In the genomic region with DNA sequence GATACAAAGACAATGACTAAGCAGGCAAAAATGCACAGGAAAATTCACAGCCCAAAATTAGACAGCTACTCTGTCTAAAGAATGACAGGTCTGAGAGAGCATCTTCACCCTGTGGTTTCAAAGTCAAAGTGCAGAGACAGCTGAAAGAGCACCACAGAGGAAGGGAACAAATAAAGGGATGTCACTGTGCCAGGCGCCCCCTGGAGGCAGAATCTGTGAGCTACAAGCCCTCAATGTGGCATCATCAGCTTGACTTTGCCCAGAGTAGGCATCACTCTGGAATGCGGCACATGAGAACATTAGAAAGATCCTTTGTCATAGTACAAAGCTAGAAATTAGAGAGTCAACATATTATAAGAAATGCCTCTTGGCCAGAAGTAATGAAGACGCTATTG, we compare ENCODE assay signal across 9 mouse cellular contexts. TPM values are rescaled to one million over a fixed set of nuclear protein-coding genes. Genes with fewer than 3 reads are reported as not detected.
DNase-seq lines count a peak whose midpoint lies in the region; ATAC-seq and TF ChIP-seq lines count a peak whose summit lies in the region.
"Had no signal": no experiment of that assay in that cellular context is flagged by ENCODE, and none has a peak within 500 bp of the region (broad histone marks: within the 10 kb centered on the region; RNA-seq: fewer than 3 reads in every experiment).

No protein-coding gene starts in this region.

- peak; percentile 52 for TF ChIP-seq CTCF in heart, postnatal 0 days (IDR thresholded peaks at IDR 0.05; ENCODE audit: low read depth)
- TF ChIP-seq CTCF in MEL (IDR thresholded peaks at IDR 0.05 in 2 of 3, conservative IDR thresholded peaks at IDR 0.05 in 1 of 3; ENCODE audit: control insufficient read depth in 1 of 3, insufficient read depth in 1 of 3, low read depth in 2 of 3, low read length in 3 of 3, poor library complexity in 1 of 3, severe bottlenecking in 1 of 3): peak; percentile 77 to 83 (median 81)
- TF ChIP-seq CTCF in small intestine, adult 2 months (IDR thresholded peaks at IDR 0.05; ENCODE audit: extremely low read depth, insufficient read length, insufficient replicate concordance, low read depth, low read length): peak; percentile 70; the same call in 1 of the 2 replicates

- TF ChIP-seq EP300 in heart, postnatal 0 days (IDR thresholded peaks at IDR 0.05; ENCODE audit: low read depth): no peak
- TF ChIP-seq EP300 in MEL (IDR thresholded peaks at IDR 0.05; ENCODE audit: low read depth in 1 of 2, low read length in 2 of 2): no peak

- 56% methylated on average over 3 of the region's 3 CpGs for WGBS in heart, postnatal 0 days
- 61% methylated on average over 3 of the region's 3 CpGs for WGBS in embryonic facial prominence, embryonic 10.5 days
- WGBS in small intestine, adult 2 months: 66% methylated on average over 3 of the region's 3 CpGs

- H3K36me3 ChIP-seq in heart, postnatal 0 days (replicated peaks; ENCODE audit: control insufficient read depth, insufficient read depth, low read length): no peaks in the 10 kb centered on the region; the same call in 1 of the 2 replicates
- H3K36me3 ChIP-seq in MEL (ENCODE audit: control insufficient read depth in 1 of 2, insufficient read depth in 2 of 2, low read length in 2 of 2): no peaks in the 10 kb centered on the region
- H3K36me3 ChIP-seq in embryonic facial prominence, embryonic 10.5 days (replicated peaks): peaks cover 8% of the 10 kb centered on the region
- H3K36me3 ChIP-seq in small intestine, adult 2 months (ENCODE audit: control insufficient read depth, insufficient read depth, low read length): no peaks in the 10 kb centered on the region; the same call in 1 of the 2 replicates

- peak; percentile 62 for TF ChIP-seq RAD21 in MEL (IDR thresholded peaks at IDR 0.05; ENCODE audit: low read depth, low read length)

- intact Hi-C loops in left cerebral cortex, postnatal 4 days (cut with DNase I): no loop called here

- no peak overlapping the region for H3K9ac ChIP-seq in heart, postnatal 0 days (replicated peaks; ENCODE audit: low read depth, low read length)
- no peak overlapping the region for H3K9ac ChIP-seq in MEL (ENCODE audit: control insufficient read depth, low read depth, low read length, poor library complexity, severe bottlenecking)

- H3K9me3 ChIP-seq in heart, postnatal 0 days (replicated peaks; ENCODE audit: control insufficient read depth, low read length): no peaks in the 10 kb centered on the region
- H3K9me3 ChIP-seq in MEL (replicated peaks; ENCODE audit: insufficient read depth, low read length): no peaks in the 10 kb centered on the region
- H3K9me3 ChIP-seq in embryonic facial prominence, embryonic 10.5 days: no peaks in the 10 kb centered on the region

- no peak overlapping the region for H3K4me2 ChIP-seq in heart, postnatal 0 days (ENCODE audit: low read depth, low read length)

- H3K4me3 ChIP-seq in heart, postnatal 0 days (ENCODE audit: low read depth, low read length): no peak overlapping the region
- no peak overlapping the region for H3K4me3 ChIP-seq in MEL (ENCODE audit: control insufficient read depth in 1 of 2, insufficient read depth in 1 of 2, low read depth in 2 of 2, low read length in 2 of 2)
- no peak overlapping the region for H3K4me3 ChIP-seq in embryonic facial prominence, embryonic 10.5 days
- no peak overlapping the region for H3K4me3 ChIP-seq in small intestine, adult 2 months (ENCODE audit: low read depth, low read length)
- H3K4me3 ChIP-seq: erythroblast, embryonic 14.5 days had no signal

- no peaks in the 10 kb centered on the region for H3K27me3 ChIP-seq in heart, postnatal 0 days (ENCODE audit: control insufficient read depth, insufficient read depth, low read length)
- no peaks in the 10 kb centered on the region for H3K27me3 ChIP-seq in MEL (ENCODE audit: control insufficient read depth in 1 of 2, insufficient read depth in 2 of 2, low read length in 2 of 2)
- H3K27me3 ChIP-seq in embryonic facial prominence, embryonic 10.5 days (replicated peaks; ENCODE audit: low read depth, poor library complexity, severe bottlenecking): no peaks in the 10 kb centered on the region
- no peaks in the 10 kb centered on the region for H3K27me3 ChIP-seq in small intestine, adult 2 months (ENCODE audit: control insufficient read depth, insufficient read depth, low read length)

- H3K4me1 ChIP-seq in heart, postnatal 0 days (ENCODE audit: control insufficient read depth, insufficient read depth): no peaks in the 10 kb centered on the region; the same call in 1 of the 2 replicates
- no peaks in the 10 kb centered on the region for H3K4me1 ChIP-seq in MEL (ENCODE audit: control insufficient read depth in 1 of 2, insufficient read depth in 2 of 2, low read length in 2 of 2)
- peaks cover 2% of the 10 kb centered on the region for H3K4me1 ChIP-seq in embryonic facial prominence, embryonic 10.5 days
- H3K4me1 ChIP-seq in small intestine, adult 2 months (ENCODE audit: control insufficient read depth, insufficient read depth, insufficient read length, low read length): no peaks in the 10 kb centered on the region

- no peak for DNase-seq in heart, postnatal 0 days (ENCODE audit: low spot score)
- DNase-seq in heart, adult 8-10 months (ENCODE audit: low spot score): no peak
- DNase-seq in A20 (ENCODE audit: low read depth, low spot score): peak; percentile 63
- peak; percentile 65 for DNase-seq in MEL (ENCODE audit: low read depth, low spot score)
- peak; percentile 58 for DNase-seq in embryonic facial prominence, embryonic 10.5 days (ENCODE audit: low spot score)
- DNase-seq in left cerebral cortex, postnatal 4 days: peak; percentile 67
- DNase-seq in cerebellum, adult 9-10 months: no peak

- H3K27ac ChIP-seq in heart, postnatal 0 days (ENCODE audit: low read depth): no peak overlapping the region
- no peak overlapping the region for H3K27ac ChIP-seq in MEL (ENCODE audit: control insufficient read depth, low read depth, low read length)
- H3K27ac ChIP-seq in embryonic facial prominence, embryonic 10.5 days (replicated peaks): no peak overlapping the region
- H3K27ac ChIP-seq in small intestine, adult 2 months (ENCODE audit: insufficient read depth, low read depth, low read length): no peak overlapping the region

- no peak for TF ChIP-seq POLR2A in MEL (IDR thresholded peaks at IDR 0.05; ENCODE audit: control insufficient read depth in 1 of 2, insufficient read depth in 1 of 2, low read depth in 1 of 2, low read length in 2 of 2, poor library complexity in 1 of 2)
- no peak for TF ChIP-seq POLR2A in small intestine, adult 2 months (IDR thresholded peaks at IDR 0.05; ENCODE audit: low read depth, low read length)

- no peaks in the 10 kb centered on the region for H3K79me2 ChIP-seq in MEL (ENCODE audit: control insufficient read depth, insufficient read depth, low read length, poor library complexity)

- ATAC-seq in heart, postnatal 0 days (ENCODE audit: insufficient read depth, low read depth): no peak

TF ChIP-seq in MEL, 35 proteins besides CTCF, POLR2A, EP300 and RAD21:
- TF ChIP-seq RCOR1 (IDR thresholded peaks at IDR 0.05; ENCODE audit: low read depth, low read length) (no peak), SMC3 (IDR thresholded peaks at IDR 0.05; ENCODE audit: low read depth, low read length) (peak; percentile 76)

RNA-seq across cellular contexts. Expression of a gene that starts 49.3 kb away (rescaled TPM):
- total RNA-seq in heart, postnatal 0 days (2014; rRNA removed; ENCODE audit: low replicate concordance): 79.5 and 80.0 TPM in 2 replicates
- 103 and 105 TPM in 2 replicates for polyA plus RNA-seq in heart, postnatal 0 days (2015; fragmentation: Nextera tagmentation; extraction: Ambion mirVana)
- total RNA-seq in heart, adult 8-10 months (2022): 100 to 1,000 TPM; 157 to 172 (median 167) TPM
- 46.5 and 49.1 TPM in 2 replicates for total RNA-seq in MEL (2012; rRNA removed)
- 10 to 100 TPM in 1 of 2 experiments, not detected in 1; 40.0 TPM for polyA plus RNA-seq in MEL (2012; ENCODE audit: insufficient read depth in 1 of 2, insufficient read length in 2 of 2, low read depth in 1 of 2, low replicate concordance in 2 of 2, missing spikeins in 1 of 2)
- polyA plus RNA-seq in embryonic facial prominence, embryonic 10.5 days (2016; fragmentation: Nextera tagmentation; extraction: Ambion mirVana): 55.9 and 56.2 TPM in 2 replicates
- 10 to 100 TPM; 12.3 to 12.5 TPM for total RNA-seq in left cerebral cortex, postnatal 4 days (2021)
- 6.6 and 13.1 TPM in 2 replicates for polyA plus RNA-seq in small intestine, adult 2 months (2012; rRNA removed)

Comparison
In these comparisons a context has a peak if more than half of its experiments do, and no peak if none do; other contexts are left out.
1. DNase-seq: peak in A20 (single experiment), MEL (single experiment), embryonic facial prominence, embryonic 10.5 days (single experiment) and left cerebral cortex, postnatal 4 days (single experiment); none in heart, postnatal 0 days (single experiment), heart, adult 8-10 months (single experiment) and cerebellum, adult 9-10 months (single experiment).
2. Peak in every context shown above with its lines, with median percentiles within 50 percentile points of each other: CTCF ChIP-seq.